Mouse (Mus musculus) hindbrain, embryonic 16.5 days (tissue): Measurements from ENCODE around the gene Gm49510. TPM values are rescaled to one million over a fixed set of nuclear protein-coding genes. Genes with fewer than 3 reads are reported as not detected.

Source experiments
- ATAC-seq: fragments of 200-750 bp; cut with Nextera tagmentation; 2 replicates; pipeline ENCODE4 v1.8.0; 2017; ENCODE audit warnings: moderate TSS enrichment, moderate library complexity
- H3K27ac ChIP-seq: fragments of 300-500 bp; sonication (generic); 2 replicates; pipeline ENCODE4 v1.5.1; 2014; ENCODE audit warnings: low read depth, mild to moderate bottlenecking, control low read depth, low read length, moderate library complexity
- H3K27me3 ChIP-seq: fragments of 300-500 bp; sonication (generic); replicated peaks from 2 replicates; pipeline ENCODE4 v1.6.1; 2014; ENCODE audit warnings: low read length; ENCODE audit not compliant: control insufficient read depth, insufficient read depth
- H3K36me3 ChIP-seq: fragments of 300-500 bp; sonication (generic); 2 replicates; pipeline ENCODE4 v1.6.1; 2014; ENCODE audit warnings: mild to moderate bottlenecking, low read length, moderate library complexity, mixed read lengths; ENCODE audit not compliant: control insufficient read depth, insufficient read depth
- H3K4me1 ChIP-seq: fragments of 300-500 bp; sonication (generic); 2 replicates; pipeline ENCODE4 v1.6.1; 2014; ENCODE audit warnings: low read depth, low read length; ENCODE audit not compliant: control insufficient read depth, insufficient read depth
- H3K4me2 ChIP-seq: fragments of 300-500 bp; sonication (generic); 2 replicates; pipeline ENCODE4 v1.6.1; 2014; ENCODE audit warnings: mild to moderate bottlenecking, low read length, control low read depth, moderate library complexity
- H3K4me3 ChIP-seq: fragments of 300-500 bp; sonication (generic); 2 replicates; pipeline ENCODE4 v1.5.1; 2014; ENCODE audit warnings: mild to moderate bottlenecking, low read length, control low read depth, moderate library complexity
- H3K9ac ChIP-seq: fragments of 300-500 bp; sonication (generic); 2 replicates; pipeline ENCODE4 v1.6.1; 2014; ENCODE audit warnings: low read depth, mild to moderate bottlenecking, control low read depth, low read length, moderate library complexity
- H3K9me3 ChIP-seq: fragments of 300-500 bp; sonication (generic); 2 replicates; pipeline ENCODE4 v1.6.1; 2014; ENCODE audit warnings: mild to moderate bottlenecking, low read length, moderate library complexity; ENCODE audit not compliant: control insufficient read depth
- whole genome bisulfite sequencing: fragments of 180-500 bp; shearing (Covaris S2); extraction: QIAGEN DNeasy Blood & Tissue Kit; methylation state at CpG from one replicate; pipeline ENCODE4 v1.1.7; 2014; 5-methylcytosine and 5-hydroxymethylcytosine counted together
- polyA plus RNA-seq: library from polyadenylated mRNA; unstranded; fragments of >200 nt; fragmentation: Nextera tagmentation; extraction: Ambion mirVana; gene quantifications from 2 replicates; pipeline ENCODE4 v1.2.1, GENCODE M21; 2015

The Gm49510 gene
- polyA plus RNA-seq, 1 experiment from 2014 or later: not detected

DNA sequence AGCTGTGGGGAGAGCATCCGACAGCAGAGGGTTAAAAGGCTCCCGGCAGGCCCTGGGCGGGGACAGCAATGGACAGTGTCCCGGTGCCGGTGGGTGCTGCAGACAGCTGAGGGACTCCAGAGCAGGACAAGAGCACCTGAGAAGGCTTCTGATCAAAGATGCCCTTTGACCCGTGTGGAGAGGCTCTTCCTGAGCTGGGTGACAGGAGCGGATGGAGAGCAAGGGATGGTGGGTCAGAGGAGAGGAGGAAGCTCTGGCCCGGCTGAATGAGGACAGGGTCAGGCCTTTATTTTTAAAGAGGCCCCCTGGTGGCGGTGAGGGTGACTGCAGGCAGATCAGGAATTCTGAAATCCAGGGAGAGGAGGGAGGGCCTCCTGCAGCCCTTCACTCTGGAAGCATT lies 43.2 kb downstream of the Gm49510 start:
- 4% methylated on average over 9 of the region's 9 CpGs for WGBS
- Histone ChIP-seq H3K27ac (no peak overlapping the region), H3K4me3 (peak overlapping the region; percentile 16)

DNA sequence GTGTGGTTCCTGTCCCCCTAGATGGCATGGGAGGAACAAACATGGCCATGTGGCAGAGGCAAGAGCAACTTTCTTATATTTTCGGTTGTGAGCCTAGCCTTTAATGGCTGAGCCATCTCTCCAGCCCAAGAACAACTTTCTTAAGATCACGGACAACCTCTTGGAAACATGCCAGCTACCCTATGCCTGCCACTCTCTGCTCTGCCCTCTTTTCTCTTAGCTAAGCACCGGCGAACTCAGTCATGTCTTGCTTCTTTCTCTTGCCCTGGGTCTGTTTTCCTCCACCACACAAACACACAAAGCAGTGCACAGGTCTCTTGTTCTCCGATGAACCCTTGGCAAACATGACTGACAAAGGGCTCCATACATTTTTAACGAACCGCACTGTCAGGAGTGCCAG lies 46.8 kb downstream of the Gm49510 start:
- H3K9me3 ChIP-seq: no peaks in the 10 kb centered on the region
- no peak overlapping the region for H3K4me2 ChIP-seq
- H3K27ac ChIP-seq: no peak overlapping the region
- 0 out of 2 replicates have a peak, but pooled peaks cover 2% of the 10 kb centered on the region for H3K36me3 ChIP-seq
- H3K9ac ChIP-seq: no peak overlapping the region
- ATAC-seq: no peak
- 56% methylated on average over 7 of the region's 7 CpGs for WGBS
- no peaks in the 10 kb centered on the region; the same call in 1 of the 2 replicates for H3K27me3 ChIP-seq
- H3K4me3 ChIP-seq: no peak overlapping the region
- peaks cover 19% of the 10 kb centered on the region for H3K4me1 ChIP-seq

More for the DNA sequence above, 43.2 kb downstream of the Gm49510 start:
- Histone ChIP-seq H3K9ac (peak overlapping the region; percentile 36), H3K4me1 (peaks cover 14% of the 10 kb centered on the region), H3K4me2 (peak overlapping the region; percentile 49), H3K36me3 (peaks cover 14% of the 10 kb centered on the region; the same call in 1 of the 2 replicates), H3K9me3 (no peaks in the 10 kb centered on the region), H3K27me3 (no peaks in the 10 kb centered on the region; the same call in 1 of the 2 replicates)
- peak; percentile 46 for ATAC-seq

DNA sequence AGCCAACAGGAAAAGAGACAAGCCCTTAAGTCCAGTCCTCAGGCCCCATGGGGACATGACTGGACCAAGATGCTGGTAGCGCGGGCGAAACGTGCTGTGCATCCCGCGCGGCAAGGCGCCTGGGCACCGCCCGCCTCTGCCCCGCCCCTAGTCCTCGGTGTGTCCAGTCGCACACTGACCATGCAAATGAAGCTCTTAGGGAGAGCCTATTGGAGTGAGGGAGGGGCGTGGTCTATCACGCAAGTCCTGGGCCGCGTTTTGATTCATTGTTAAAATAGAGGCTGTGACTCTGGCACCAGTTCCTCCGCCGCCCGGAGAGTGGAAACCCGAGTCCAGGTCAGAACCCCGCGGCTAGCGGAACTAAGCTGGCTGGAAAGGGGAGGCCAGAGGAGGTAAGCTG lies 48.2 kb downstream of the Gm49510 start, which contains the start of gene Triobp:
TSS of gene Triobp (plus strand) at position 68 of the 400 bp plus-strand sequence.
- H3K27me3 ChIP-seq: no peaks in the 10 kb centered on the region; the same call in 1 of the 2 replicates
- peak within 1 kb of the TSS; percentile 66 for H3K4me3 ChIP-seq
- H3K36me3 ChIP-seq: no peaks in the 10 kb centered on the region; the same call in 1 of the 2 replicates
- H3K9ac ChIP-seq: peak within 1 kb of the TSS; percentile 77
- peaks cover 16% of the 10 kb centered on the region for H3K4me1 ChIP-seq
- H3K4me2 ChIP-seq: peak within 1 kb of the TSS; percentile 57
- H3K27ac ChIP-seq: peak within 1 kb of the TSS; percentile 77
- peak; percentile 98 for ATAC-seq
- no peaks in the 10 kb centered on the region for H3K9me3 ChIP-seq
- 1% methylated on average over 24 of the region's 24 CpGs for WGBS

DNA sequence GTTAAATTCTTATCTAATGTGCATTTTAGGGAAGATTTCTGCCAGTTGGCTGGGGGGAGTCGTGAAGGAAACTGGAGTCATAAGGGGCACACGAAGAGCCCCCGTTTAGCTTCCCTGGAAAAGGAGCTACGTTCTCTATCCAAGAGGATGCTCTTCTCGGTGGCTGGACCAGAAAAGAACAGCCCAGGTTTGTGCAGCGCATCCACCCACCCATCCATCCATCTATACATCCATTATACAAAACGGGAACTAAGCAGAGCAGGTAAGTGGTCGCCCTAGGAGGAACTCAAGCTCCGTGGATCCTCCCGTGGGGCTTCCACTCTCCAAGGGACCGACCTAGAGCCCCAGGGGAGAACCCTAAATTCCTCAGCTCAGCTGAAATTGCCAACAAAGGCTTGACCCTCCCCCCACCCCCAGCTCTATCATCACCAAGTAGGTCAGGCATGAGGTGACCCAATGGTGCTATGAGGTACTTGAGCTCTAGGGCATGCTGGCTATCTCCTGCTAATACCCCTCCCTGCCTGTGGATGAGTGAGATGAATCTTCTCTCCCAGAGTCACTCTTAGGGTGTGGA lies 48.8 kb downstream of the Gm49510 start:
- peaks cover 13% of the 10 kb centered on the region for H3K4me1 ChIP-seq
- peak overlapping the region; percentile 77 for H3K27ac ChIP-seq
- H3K9ac ChIP-seq: peak overlapping the region; percentile 77
- WGBS: 2% methylated on average over 11 of the region's 11 CpGs
- no peaks in the 10 kb centered on the region for H3K9me3 ChIP-seq
- no peaks in the 10 kb centered on the region; the same call in 1 of the 2 replicates for H3K27me3 ChIP-seq
- peak; percentile 31 for ATAC-seq
- H3K36me3 ChIP-seq: no peaks in the 10 kb centered on the region; the same call in 1 of the 2 replicates
- H3K4me2 ChIP-seq: peak overlapping the region; percentile 57
- H3K4me3 ChIP-seq: peak overlapping the region; percentile 66

DNA sequence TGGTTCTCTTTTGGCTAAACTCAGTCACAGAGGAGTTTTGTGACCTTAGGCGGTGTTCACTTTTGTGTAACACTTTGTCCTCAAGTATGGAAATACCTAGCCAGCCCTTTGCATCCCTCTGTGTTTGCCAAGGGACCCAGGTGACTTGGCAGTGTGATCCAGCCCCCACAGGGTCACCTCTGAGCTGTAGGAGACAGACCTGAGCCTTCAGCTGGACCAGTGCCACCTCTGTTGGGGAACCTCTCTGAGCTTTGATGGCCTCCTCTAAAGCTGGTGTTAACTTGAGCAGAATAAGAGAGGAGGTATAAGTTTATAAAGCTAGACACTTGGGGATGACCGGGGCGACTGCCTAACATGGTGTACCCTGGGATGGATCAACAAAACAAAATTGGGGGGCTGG lies 49.4 kb downstream of the Gm49510 start:
- H3K4me2 ChIP-seq: peak overlapping the region; percentile 57
- H3K27me3 ChIP-seq: no peaks in the 10 kb centered on the region; the same call in 1 of the 2 replicates
- WGBS: 99% methylated on average over 3 of the region's 3 CpGs
- H3K9ac ChIP-seq: no peak overlapping the region
- H3K36me3 ChIP-seq: no peaks in the 10 kb centered on the region; the same call in 1 of the 2 replicates
- H3K9me3 ChIP-seq: no peaks in the 10 kb centered on the region
- ATAC-seq: no peak
- peaks cover 13% of the 10 kb centered on the region for H3K4me1 ChIP-seq
- peak overlapping the region; percentile 66 for H3K4me3 ChIP-seq
- no peak overlapping the region for H3K27ac ChIP-seq

DNA sequence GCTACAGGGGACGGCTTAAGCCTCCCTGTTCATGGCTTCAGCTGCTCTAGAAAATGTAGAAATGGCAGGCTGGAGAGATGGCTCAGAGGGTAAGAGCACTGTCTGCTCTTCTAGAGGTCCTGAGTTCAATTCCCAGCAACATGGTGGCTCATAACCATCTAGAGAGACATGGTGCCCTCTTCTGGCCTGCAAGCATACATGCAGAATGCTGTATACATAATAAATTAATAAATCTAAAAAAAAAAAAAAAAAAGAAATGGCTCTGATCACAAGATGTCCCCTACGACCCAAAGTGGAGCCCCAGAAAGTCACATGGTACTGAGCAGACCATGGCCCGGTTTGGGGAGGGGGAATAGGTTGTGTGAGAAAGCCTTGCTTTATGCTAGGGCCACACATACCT lies 56.2 kb downstream of the Gm49510 start:
- no peak for ATAC-seq
- 81% methylated on average over 3 of the region's 3 CpGs for WGBS
- peaks cover 14% of the 10 kb centered on the region for H3K36me3 ChIP-seq

DNA sequence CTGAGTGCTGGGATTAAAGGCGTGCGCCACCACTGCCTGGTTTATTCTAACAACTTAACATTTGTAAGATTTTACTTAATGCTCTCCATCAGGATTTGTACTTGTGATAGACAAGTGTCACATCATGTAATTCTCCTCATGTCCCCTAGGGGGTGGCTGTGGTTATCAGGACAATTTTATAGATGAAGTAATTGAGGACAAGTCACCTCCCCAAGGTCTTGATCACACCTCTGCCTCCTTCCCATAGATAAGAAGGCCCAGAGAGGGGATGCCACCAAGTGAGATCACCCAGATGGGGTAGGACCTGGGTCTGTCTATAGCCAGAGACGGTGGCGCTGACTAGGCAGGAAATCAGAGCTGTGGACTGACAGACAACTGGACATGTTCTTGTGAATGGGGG lies 56.9 kb downstream of the Gm49510 start:
- ATAC-seq: no peak
- H3K4me2 ChIP-seq: no peak overlapping the region
- no peaks in the 10 kb centered on the region for H3K27me3 ChIP-seq
- no peak overlapping the region for H3K27ac ChIP-seq
- H3K9ac ChIP-seq: no peak overlapping the region
- WGBS: 86% methylated on average over 4 of the region's 4 CpGs
- no peak overlapping the region for H3K4me3 ChIP-seq
- no peaks in the 10 kb centered on the region for H3K4me1 ChIP-seq
- peaks cover 18% of the 10 kb centered on the region for H3K36me3 ChIP-seq
- no peaks in the 10 kb centered on the region for H3K9me3 ChIP-seq

More for the DNA sequence above, 56.2 kb downstream of the Gm49510 start:
- H3K27me3 ChIP-seq: no peaks in the 10 kb centered on the region
- no peak overlapping the region for H3K9ac ChIP-seq
- no peak overlapping the region for H3K4me3 ChIP-seq
- H3K9me3 ChIP-seq: no peaks in the 10 kb centered on the region
- H3K4me1 ChIP-seq: no peaks in the 10 kb centered on the region
- H3K27ac ChIP-seq: no peak overlapping the region
- H3K4me2 ChIP-seq: no peak overlapping the region

DNA sequence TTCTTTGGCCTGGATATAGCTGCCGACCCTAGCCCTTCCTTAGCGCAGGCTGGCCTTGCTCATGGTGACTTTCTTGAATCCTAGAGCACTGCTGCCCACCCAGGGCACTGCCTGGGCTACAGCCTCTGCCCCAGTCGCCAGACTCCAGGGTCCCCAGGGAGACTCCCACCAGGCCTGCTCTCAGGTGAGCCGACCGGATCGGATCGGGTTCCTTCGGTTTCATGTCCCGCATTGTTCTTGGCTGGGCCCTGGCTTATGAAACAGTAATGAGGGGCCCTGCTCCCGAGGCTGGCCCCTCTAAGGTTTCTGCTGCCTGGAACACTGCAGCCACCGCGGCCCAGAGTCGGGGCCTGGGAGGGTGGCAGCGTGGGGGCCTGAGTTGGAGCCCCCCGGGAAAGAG lies 57.6 kb downstream of the Gm49510 start:
- no peaks in the 10 kb centered on the region for H3K27me3 ChIP-seq
- no peak for ATAC-seq
- H3K9me3 ChIP-seq: no peaks in the 10 kb centered on the region
- WGBS: 75% methylated on average over 15 of the region's 15 CpGs
- H3K4me2 ChIP-seq: no peak overlapping the region
- no peaks in the 10 kb centered on the region for H3K4me1 ChIP-seq
- H3K9ac ChIP-seq: no peak overlapping the region
- peaks cover 18% of the 10 kb centered on the region for H3K36me3 ChIP-seq
- H3K27ac ChIP-seq: no peak overlapping the region
- no peak overlapping the region for H3K4me3 ChIP-seq

DNA sequence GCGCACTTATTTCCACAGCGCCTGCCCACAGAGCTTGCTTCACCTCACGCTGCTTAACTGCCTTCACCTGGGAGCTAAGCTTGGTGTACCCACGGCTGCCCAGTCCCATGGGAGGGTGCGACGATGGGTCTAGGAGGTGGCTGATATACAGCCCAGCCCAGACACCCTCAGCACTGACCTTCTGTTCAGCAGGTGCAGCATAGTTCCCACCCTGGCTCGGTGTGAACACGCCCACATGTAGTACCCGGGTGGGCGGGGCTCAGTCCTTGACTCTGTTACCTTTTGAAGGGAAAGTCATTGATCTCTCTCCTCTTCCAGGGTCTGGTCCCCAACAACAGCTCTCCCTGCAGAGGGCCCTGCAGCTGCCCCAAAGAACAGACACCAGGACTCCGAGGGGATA lies 60.1 kb downstream of the Gm49510 start:
- Histone ChIP-seq H3K4me2 (no peak overlapping the region), H3K4me3 (no peak overlapping the region), H3K27me3 (no peaks in the 10 kb centered on the region), H3K4me1 (no peaks in the 10 kb centered on the region; the same call in 1 of the 2 replicates), H3K36me3 (peaks cover 21% of the 10 kb centered on the region), H3K27ac (no peak overlapping the region), H3K9ac (no peak overlapping the region), H3K9me3 (no peaks in the 10 kb centered on the region)
- 91% methylated on average over 11 of the region's 11 CpGs for WGBS
- no peak for ATAC-seq
